Mouse (Mus musculus) erythroblast, adult 5-6 weeks (primary cell): Measurements from ENCODE around the gene Ephb6. TPM values are rescaled to one million over a fixed set of nuclear protein-coding genes. Genes with fewer than 3 reads are reported as not detected.
"Not testable (repeated sequence)": the region's sequence is repeated elsewhere in the genome, so short reads cannot be mapped to it uniquely, and the experiment has no call there.

Source experiments
- ATAC-seq: replicated peaks from 2 replicates; pipeline ENCODE4 v1.8.0; 2016; ENCODE audit warnings: moderate number of reproducible peaks, mild to moderate bottlenecking, moderate TSS enrichment, inconsistent platforms; ENCODE audit not compliant: poor library complexity, low FRiP score, severe bottlenecking
- total RNA-seq, 2 experiments: library from RNA; stranded (forward) in 1 of 2; stranded (reverse) in 1 of 2; fragments of 150-400 nt in 1 of 2; fragments of 200-764, 138-1000 nt in 1 of 2; gene quantifications; 2 replicates each; pipeline versions ENCODE4 v1.2.3 to v1.2.4; 2015 to 2017; ENCODE audit warnings: low replicate concordance in 2 of 2

Gene Ephb6
- total RNA-seq (2015; ENCODE audit: low replicate concordance) (not detected in 2 replicates), total RNA-seq (2017; ENCODE audit: low replicate concordance) (0.28 TPM in 1 of 2 replicates, not detected in the other)

GRCm38 (mm10) chr6:41605061-41605793, at the start of gene Ephb6:
Gene Ephb6, plus strand, starts transcription at chr6:41605482.
- no peak for ATAC-seq

- ATAC-seq: no peak
Observed at GRCm38 (mm10) chr6:41556389-41556788, 48.9 kb upstream of the Ephb6 start.

DNA sequence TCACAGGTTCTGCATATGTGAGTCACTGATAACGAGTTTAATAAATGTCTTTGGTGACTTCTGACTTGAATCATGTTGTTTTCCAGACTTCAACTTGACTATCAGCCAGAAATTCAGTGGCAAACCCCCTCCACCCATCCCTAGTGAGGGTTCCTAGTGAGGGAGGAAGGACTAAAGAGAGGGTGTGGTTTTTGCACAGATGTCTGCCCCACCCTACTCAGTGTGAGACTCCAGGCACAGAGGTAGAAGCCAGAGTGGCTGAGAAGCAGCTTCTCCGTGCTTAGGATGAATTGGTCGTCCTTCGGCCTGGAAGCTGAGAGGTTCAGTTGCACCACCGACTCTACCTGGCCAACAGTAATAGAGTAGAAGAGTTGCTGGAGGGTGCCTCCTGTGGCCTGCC, 47.8 kb upstream of the Ephb6 start:
- ATAC-seq: peak; percentile 75

DNA sequence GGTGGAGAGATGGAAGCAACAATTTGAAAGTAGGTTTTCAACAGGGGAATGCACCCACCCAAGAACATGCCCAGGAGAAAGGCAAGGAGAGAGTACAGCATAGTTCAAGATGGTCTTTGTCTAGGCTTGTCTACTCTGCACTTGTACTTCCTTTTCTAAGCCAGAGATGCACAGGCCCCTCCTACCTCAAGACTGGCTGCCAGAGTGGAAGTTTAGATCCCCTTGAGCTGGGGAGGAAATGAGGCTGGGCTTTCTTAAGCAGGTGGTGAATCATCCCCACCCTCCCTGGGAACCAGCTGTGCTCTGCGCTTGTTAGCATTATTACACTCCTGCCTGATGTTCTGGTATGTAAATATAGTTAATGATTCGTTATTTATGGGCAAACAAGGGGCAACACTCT, 47.0 kb upstream of the Ephb6 start:
- no peak for ATAC-seq

DNA sequence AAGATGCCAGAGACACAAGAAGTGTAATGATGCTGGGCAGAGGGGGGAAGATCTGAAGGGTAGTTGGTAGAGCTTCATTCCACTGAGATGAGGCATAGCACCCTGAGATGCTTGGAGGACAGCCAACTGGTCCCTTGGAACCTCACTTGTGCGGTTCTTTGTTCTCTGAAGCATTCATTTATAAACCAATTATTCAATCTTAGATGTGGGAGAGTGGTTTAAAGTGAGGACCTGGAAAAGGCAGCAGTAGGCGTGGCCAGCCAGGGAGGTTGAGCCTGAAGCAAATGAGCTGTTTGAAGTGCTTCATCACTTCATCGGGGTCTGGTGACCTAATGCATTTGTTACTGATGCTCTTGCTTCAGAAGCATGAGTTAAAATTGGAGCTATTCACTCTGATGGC, 46.0 kb upstream of the Ephb6 start:
- ATAC-seq: no peak

DNA sequence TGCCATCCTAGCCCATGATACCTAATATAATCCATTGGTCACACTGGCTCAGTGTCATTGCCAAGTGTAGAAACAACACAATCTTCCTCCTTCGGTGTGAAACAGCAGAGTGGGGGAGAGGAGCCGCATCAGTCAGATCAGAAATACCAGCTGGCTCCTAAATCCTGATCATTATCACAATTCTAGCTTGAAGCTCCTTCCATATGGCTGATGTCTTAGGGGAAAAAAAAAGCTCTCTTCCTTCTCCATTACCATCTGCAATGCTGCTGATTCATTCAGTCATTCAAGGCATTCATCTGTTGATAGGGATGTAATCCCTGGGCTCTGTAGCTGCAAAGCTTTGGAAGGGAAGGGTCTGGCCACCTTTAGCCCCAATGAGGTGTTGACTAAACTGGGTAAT, 45.0 kb upstream of the Ephb6 start:
- ATAC-seq: no peak

DNA sequence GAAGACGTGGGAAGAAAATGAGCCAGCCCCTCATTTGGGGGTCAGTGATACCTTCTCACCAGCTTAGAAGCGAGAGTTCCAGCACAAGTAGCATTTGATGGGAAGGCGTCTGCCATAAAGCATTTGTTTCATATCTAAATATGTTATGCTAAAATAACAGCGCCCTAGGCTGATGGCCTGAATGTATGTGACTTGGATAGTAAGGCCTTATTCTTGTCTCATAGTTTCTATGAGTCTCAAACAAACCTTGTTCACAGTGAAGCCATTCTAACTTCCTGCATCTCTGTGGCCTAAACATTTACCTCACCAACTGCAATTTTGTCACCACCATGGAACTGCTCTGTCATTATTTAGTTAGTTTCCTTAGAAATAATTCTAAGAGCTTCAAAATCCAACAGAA, 42.7 kb upstream of the Ephb6 start:
- ATAC-seq: no peak

GRCm38 (mm10) chr6:41563104-41563951, 42.0 kb upstream of the Ephb6 start:
- not testable (repeated sequence) for ATAC-seq

DNA sequence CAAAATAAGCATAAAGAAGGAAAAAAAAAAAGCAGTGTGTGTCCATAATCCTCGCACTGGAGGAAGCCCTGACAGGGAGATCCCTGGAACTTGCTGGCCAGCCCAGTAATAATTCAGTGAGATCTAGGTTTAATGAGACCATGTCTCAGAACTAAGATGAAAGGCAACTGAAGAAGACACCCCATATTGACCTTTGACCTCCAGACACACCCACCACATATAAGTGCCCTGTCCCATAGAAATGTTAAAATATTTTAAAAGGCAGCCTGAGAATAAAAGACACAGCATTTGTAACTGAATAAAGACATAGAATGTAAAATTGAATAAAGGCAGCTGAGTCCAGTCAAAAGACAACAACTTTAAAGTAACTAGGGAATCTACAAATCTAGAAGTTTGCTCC, 40.0 kb upstream of the Ephb6 start:
- ATAC-seq: no peak

- no peak for ATAC-seq
Observed at GRCm38 (mm10) chr6:41566965-41567364, 38.3 kb upstream of the Ephb6 start.

- no peak for ATAC-seq
Observed at GRCm38 (mm10) chr6:41569078-41569477, 36.2 kb upstream of the Ephb6 start.

- ATAC-seq: no peak
Observed at GRCm38 (mm10) chr6:41576526-41577097, 28.7 kb upstream of the Ephb6 start.

DNA sequence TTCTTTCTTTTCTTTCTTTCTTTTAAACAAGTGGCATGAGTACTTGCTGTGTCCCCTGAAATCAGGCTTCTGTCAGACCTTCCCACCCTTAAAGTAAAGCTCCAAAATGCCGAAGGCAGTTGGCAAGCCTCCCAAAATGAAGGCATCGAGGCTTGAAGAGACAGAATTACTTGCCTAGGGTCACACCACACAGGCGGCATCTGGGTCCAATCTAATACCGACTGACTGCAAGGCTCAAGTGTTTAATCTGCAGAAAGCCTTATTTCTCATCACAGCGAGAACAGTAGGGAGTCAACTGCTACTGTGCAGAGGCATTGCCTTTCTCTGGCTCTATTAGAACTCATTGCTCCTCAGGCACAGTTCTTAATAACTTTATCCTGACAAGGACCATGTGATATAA, 28.0 kb upstream of the Ephb6 start:
- ATAC-seq: no peak

GRCm38 (mm10) chr6:41581295-41581694, 24.0 kb upstream of the Ephb6 start:
- ATAC-seq: no peak

DNA sequence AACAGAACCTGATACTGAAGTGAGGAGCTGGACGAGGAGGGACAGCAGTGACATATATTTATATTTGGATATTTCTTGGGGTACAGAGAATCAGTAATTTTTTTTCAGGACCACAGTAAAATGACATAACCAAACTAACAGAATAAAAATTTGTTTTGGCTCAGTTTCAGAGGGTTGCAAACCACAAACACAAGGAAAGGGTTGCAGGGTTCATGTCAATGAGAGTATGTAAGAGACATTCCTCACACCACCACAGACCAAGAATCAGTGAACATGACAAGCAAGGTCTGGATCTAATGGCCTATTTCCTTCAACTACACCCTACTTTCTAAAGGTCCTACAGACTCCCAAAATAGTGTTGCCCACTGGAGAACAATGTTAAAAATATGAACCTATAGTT, 23.1 kb upstream of the Ephb6 start:
- ATAC-seq: no peak

- ATAC-seq: no peak
Observed at GRCm38 (mm10) chr6:41604401-41605050, 756 bp upstream of the Ephb6 start.

- ATAC-seq: no peak
Observed at GRCm38 (mm10) chr6:41605794-41606104, 467 bp downstream of the Ephb6 start.

DNA sequence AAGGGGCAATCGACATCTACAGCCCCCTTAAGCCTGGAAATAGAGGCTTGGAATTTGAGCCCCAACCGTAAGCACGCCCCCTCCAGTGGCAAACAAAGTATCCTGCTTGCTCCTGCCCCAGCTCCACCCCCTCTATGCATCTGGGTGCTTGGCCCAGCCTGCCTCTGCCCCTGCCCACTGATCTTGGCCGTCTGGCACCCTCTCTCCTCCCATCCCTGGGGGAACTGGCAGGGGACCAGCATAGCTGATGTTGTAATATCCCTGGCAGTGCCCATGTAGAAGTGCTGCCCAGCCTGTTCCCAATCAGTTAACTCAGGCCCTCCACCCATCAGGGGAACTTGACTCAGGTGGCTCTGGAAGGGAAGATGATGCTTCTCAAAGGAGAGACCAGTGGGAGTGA, 932 bp downstream of the Ephb6 start:
- no peak for ATAC-seq

DNA sequence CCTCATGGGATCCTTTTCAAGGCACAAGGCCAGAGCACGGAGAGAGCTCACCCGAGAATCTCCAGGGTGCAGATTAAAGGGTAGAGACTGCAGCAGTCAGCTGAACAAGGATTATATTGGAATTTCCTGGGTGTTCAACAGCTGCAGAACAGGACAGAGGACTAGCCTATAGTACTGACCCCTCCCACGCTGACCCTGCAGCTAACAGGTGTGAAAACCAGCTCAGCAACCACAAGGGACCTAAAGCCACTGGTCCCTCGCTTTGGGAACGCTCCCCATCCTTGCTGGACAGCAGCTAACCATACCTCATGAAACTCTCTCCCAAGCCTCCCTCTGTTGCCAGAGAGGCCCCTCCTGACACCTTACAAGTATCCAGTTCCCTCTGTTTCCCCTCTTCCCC, 2.4 kb downstream of the Ephb6 start:
- ATAC-seq: no peak

- ATAC-seq: no peak
Observed at GRCm38 (mm10) chr6:41620173-41620798, 15.0 kb downstream of the Ephb6 start.
